Mouse (Mus musculus) stomach, postnatal 0 days (tissue): ENCODE results near the gene Gm572. TPM values are rescaled to one million over a fixed set of nuclear protein-coding genes. Genes with fewer than 3 reads are reported as not detected.

ENCODE experiments used
- ATAC-seq: fragments of 200-750 bp; cut with Nextera tagmentation; 2 replicates; pipeline ENCODE4 v1.8.0; 2017; ENCODE audit not compliant: low FRiP score, low TSS enrichment
- DNase-seq: peaks from one replicate; pipeline ENCODE4 v3.0.0-alpha.2; 2016; ENCODE audit warnings: low spot score
- H3K27ac ChIP-seq: fragments of 300-500 bp; sonication (generic); replicated peaks from 2 replicates; pipeline ENCODE4 v1.5.1; 2014; ENCODE audit warnings: mild to moderate bottlenecking, control low read depth
- H3K27me3 ChIP-seq: fragments of 300-500 bp; sonication (generic); 2 replicates; pipeline ENCODE4 v1.6.1; 2014; ENCODE audit warnings: low read length; ENCODE audit not compliant: control insufficient read depth, insufficient read depth
- H3K36me3 ChIP-seq: fragments of 300-500 bp; sonication (generic); 2 replicates; pipeline ENCODE4 v1.6.1; 2014; ENCODE audit warnings: low read length, mixed read lengths; ENCODE audit not compliant: control insufficient read depth, insufficient read depth
- H3K4me1 ChIP-seq: fragments of 300-500 bp; sonication (generic); replicated peaks from 2 replicates; pipeline ENCODE4 v1.6.1; 2014; ENCODE audit warnings: antibody characterized with exemption; ENCODE audit not compliant: control insufficient read depth, insufficient read depth
- H3K4me2 ChIP-seq: fragments of 300-500 bp; sonication (generic); replicated peaks from 2 replicates; pipeline ENCODE4 v1.6.1; 2014; ENCODE audit warnings: low read depth, mild to moderate bottlenecking, control low read depth, moderate library complexity
- H3K4me3 ChIP-seq: fragments of 300-500 bp; sonication (generic); 2 replicates; pipeline ENCODE4 v1.5.1; 2014; ENCODE audit warnings: low read depth, low read length, control low read depth
- H3K9ac ChIP-seq: fragments of 300-500 bp; sonication (generic); 2 replicates; pipeline ENCODE4 v1.6.1; 2014; ENCODE audit warnings: mild to moderate bottlenecking, low read length, control low read depth, mixed read lengths
- H3K9me3 ChIP-seq: fragments of 300-500 bp; sonication (generic); 2 replicates; pipeline ENCODE4 v1.6.1; 2016; ENCODE audit warnings: low read length; ENCODE audit not compliant: control insufficient read depth
- CTCF ChIP-seq: IDR thresholded peaks from 2 replicates; pipeline ENCODE4 v1.5.1; 2016; ENCODE audit warnings: antibody characterized with exemption, low read depth, mild to moderate bottlenecking, moderate library complexity
- EP300 ChIP-seq: optimal IDR thresholded peaks from 2 replicates; pipeline ENCODE3; 2016; ENCODE audit warnings: antibody characterized with exemption
- WGBS: fragments of 180-500 bp; shearing (Covaris S2); extraction: QIAGEN DNeasy Blood & Tissue Kit; methylation state at CpG from one replicate; pipeline ENCODE4 v1.1.7; 2014; 5-methylcytosine and 5-hydroxymethylcytosine counted together
- polyA plus RNA-seq: library from polyadenylated mRNA; unstranded; fragments of >200 nt; fragmentation: Nextera tagmentation; extraction: Ambion mirVana; gene quantifications from 2 replicates; pipeline ENCODE4 v1.2.1, GENCODE M21; 2015

The Gm572 gene
- polyA plus RNA-seq, 1 experiment from 2014 or later, result 0.16 TPM

- WGBS, result 61% methylated on average over 13 of the region's 13 CpGs
- no peak overlapping the region for H3K4me2 ChIP-seq
- TF ChIP-seq EP300 (no peak), CTCF (no peak)
These were observed 40.4 kb downstream of the Gm572 start for GRCm38 (mm10) chr4:148683539-148683938.

GRCm38 (mm10) chr4:148686491-148686941 lies 43.4 kb downstream of the Gm572 start:
- Histone ChIP-seq H3K9ac (0 out of 2 replicates have a peak overlapping the region, but pooled peaks have one; percentile 27), H3K4me2 (no peak overlapping the region; the same call in 1 of the 2 replicates), H3K27ac (no peak overlapping the region), H3K27me3 (no peaks in the 10 kb centered on the region), H3K9me3 (no peaks in the 10 kb centered on the region), H3K4me3 (no peak overlapping the region), H3K4me1 (no peaks in the 10 kb centered on the region), H3K36me3 (no peaks in the 10 kb centered on the region)
- DNase-seq (peak; percentile 62), ATAC-seq (peak; percentile 58)
- no peak for TF ChIP-seq CTCF
- TF ChIP-seq EP300, result no peak
- WGBS, result 21% methylated on average over 14 of the region's 14 CpGs

More at GRCm38 (mm10) chr4:148683539-148683938, 40.4 kb downstream of the Gm572 start:
- ATAC-seq, result no peak
- H3K4me1 ChIP-seq, result no peaks in the 10 kb centered on the region
- H3K9ac ChIP-seq, result no peak overlapping the region
- H3K27ac ChIP-seq, result no peak overlapping the region
- no peaks in the 10 kb centered on the region for H3K9me3 ChIP-seq
- H3K36me3 ChIP-seq, result no peaks in the 10 kb centered on the region
- DNase-seq, result no peak
- no peak overlapping the region for H3K4me3 ChIP-seq
- no peaks in the 10 kb centered on the region for H3K27me3 ChIP-seq

GRCm38 (mm10) chr4:148688091-148688490 lies 45.0 kb downstream of the Gm572 start:
- no peak overlapping the region for H3K27ac ChIP-seq
- WGBS, result 46% methylated on average over 2 of the region's 2 CpGs
- no peaks in the 10 kb centered on the region for H3K9me3 ChIP-seq
- H3K4me2 ChIP-seq, result no peak overlapping the region
- no peak overlapping the region for H3K4me3 ChIP-seq
- TF ChIP-seq EP300 (no peak), CTCF (no peak)
- no peak for DNase-seq
- no peaks in the 10 kb centered on the region for H3K27me3 ChIP-seq
- no peaks in the 10 kb centered on the region for H3K36me3 ChIP-seq
- no peaks in the 10 kb centered on the region for H3K4me1 ChIP-seq
- no peak for ATAC-seq
- H3K9ac ChIP-seq, result no peak overlapping the region

- Histone ChIP-seq H3K27me3 (no peaks in the 10 kb centered on the region), H3K27ac (no peak overlapping the region), H3K9ac (no peak overlapping the region), H3K4me2 (no peak overlapping the region), H3K4me1 (no peaks in the 10 kb centered on the region), H3K36me3 (no peaks in the 10 kb centered on the region), H3K9me3 (no peaks in the 10 kb centered on the region), H3K4me3 (no peak overlapping the region)
- WGBS, result 59% methylated on average over 4 of the region's 4 CpGs
- TF ChIP-seq CTCF (no peak), EP300 (no peak)
- ATAC-seq (no peak), DNase-seq (no peak)
These were observed 48.1 kb downstream of the Gm572 start for GRCm38 (mm10) chr4:148691185-148691584.

- H3K4me2 ChIP-seq, result no peak overlapping the region
- no peak overlapping the region for H3K9ac ChIP-seq
- H3K27ac ChIP-seq, result no peak overlapping the region
- DNase-seq, result no peak
- no peaks in the 10 kb centered on the region for H3K27me3 ChIP-seq
- H3K9me3 ChIP-seq, result no peaks in the 10 kb centered on the region
- TF ChIP-seq EP300, result no peak
- no peak for TF ChIP-seq CTCF
- no peak overlapping the region for H3K4me3 ChIP-seq
- H3K4me1 ChIP-seq, result no peaks in the 10 kb centered on the region
- no peak; the same call in 1 of the 2 replicates for ATAC-seq
- H3K36me3 ChIP-seq, result no peaks in the 10 kb centered on the region
- WGBS, result 70% methylated on average over 7 of the region's 7 CpGs
These were observed 50.4 kb downstream of the Gm572 start for GRCm38 (mm10) chr4:148693417-148693959.

GRCm38 (mm10) chr4:148704756-148705155 lies 61.6 kb downstream of the Gm572 start:
- Histone ChIP-seq H3K4me1 (no peaks in the 10 kb centered on the region), H3K27me3 (no peaks in the 10 kb centered on the region), H3K4me3 (no peak overlapping the region), H3K9me3 (no peaks in the 10 kb centered on the region), H3K36me3 (no peaks in the 10 kb centered on the region), H3K27ac (no peak overlapping the region), H3K9ac (no peak overlapping the region), H3K4me2 (no peak overlapping the region)
- DNase-seq (peak; percentile 45), ATAC-seq (peak; percentile 41)
- 49% methylated on average over 3 of the region's 3 CpGs for WGBS
- peak; percentile 83 for TF ChIP-seq CTCF
- no peak for TF ChIP-seq EP300
